Mouse (Mus musculus) ES-E14 (cell line): ENCODE measurements around the gene Zfp553. TPM values are rescaled to one million over a fixed set of nuclear protein-coding genes. Genes with fewer than 3 reads are reported as not detected.

Source experiments
- DNase-seq: peaks from one replicate; pipeline ENCODE4 v3.0.0-alpha.2; 2013; ENCODE audit warnings: low read depth, low spot score
- H3K27ac ChIP-seq: 2 replicates; pipeline ENCODE4 v1.5.1; 2012; ENCODE audit warnings: low read depth, mild to moderate bottlenecking, low read length, moderate library complexity, mixed read lengths; ENCODE audit not compliant: poor library complexity, insufficient read depth, severe bottlenecking
- H3K36me3 ChIP-seq: 2 replicates; pipeline ENCODE4 v1.6.1; 2012; ENCODE audit warnings: mild to moderate bottlenecking, low read length, moderate library complexity, mixed read lengths; ENCODE audit not compliant: control insufficient read depth, poor library complexity, insufficient read depth, severe bottlenecking
- H3K4me1 ChIP-seq, 2 experiments: fragments of 150-350 bp in 1 of 2; sonication (generic) in 1 of 2; 2 replicates each; pipeline ENCODE4 v1.6.1; 2012; ENCODE audit warnings: low read length in 2 of 2, mild to moderate bottlenecking in 1 of 2, mixed read lengths in 1 of 2; ENCODE audit not compliant: control insufficient read depth in 2 of 2, insufficient read depth in 2 of 2, poor library complexity in 1 of 2
- H3K4me3 ChIP-seq, 2 experiments: fragments of 150-350 bp in 1 of 2; sonication (generic) in 1 of 2; 2 replicates each; pipeline ENCODE4 v1.5.1; 2012; ENCODE audit warnings: low read length in 2 of 2, low read depth in 1 of 2, mild to moderate bottlenecking in 1 of 2, mixed read lengths in 1 of 2; ENCODE audit not compliant: insufficient read depth in 1 of 2, poor library complexity in 1 of 2, severe bottlenecking in 1 of 2
- H3K9ac ChIP-seq: 2 replicates; pipeline ENCODE4 v1.6.1; 2012; ENCODE audit warnings: low read depth, mild to moderate bottlenecking, low read length, mixed read lengths; ENCODE audit not compliant: poor library complexity, insufficient read depth, severe bottlenecking
- H3K9me3 ChIP-seq: fragments of 150-350 bp; sonication (generic); 2 replicates; pipeline ENCODE4 v1.6.1; 2012; ENCODE audit warnings: low read depth, mild to moderate bottlenecking, low read length; ENCODE audit not compliant: control insufficient read depth, insufficient read depth
- CHD2 ChIP-seq: IDR thresholded peaks from 2 replicates; pipeline ENCODE4 v1.6.1; 2014; ENCODE audit warnings: mild to moderate bottlenecking, low read depth, low read length, inconsistent platforms
- HCFC1 ChIP-seq: IDR thresholded peaks from 2 replicates; pipeline ENCODE4 v1.6.1; 2012; ENCODE audit warnings: low read length, inconsistent platforms, borderline replicate concordance; ENCODE audit not compliant: insufficient read depth
- MAFK ChIP-seq: IDR thresholded peaks from 2 replicates; pipeline ENCODE4 v1.6.1; 2014; ENCODE audit warnings: mild to moderate bottlenecking, low read depth, low read length, inconsistent platforms; ENCODE audit not compliant: insufficient read depth
- ZC3H11A ChIP-seq: IDR thresholded peaks from 2 replicates; pipeline ENCODE4 v1.6.1; 2012; ENCODE audit warnings: low read depth, mild to moderate bottlenecking, inconsistent platforms, low read length, borderline replicate concordance
- ZNF384 ChIP-seq: IDR thresholded peaks from 2 replicates; pipeline ENCODE4 v1.6.1; 2012; ENCODE audit warnings: low read depth, low read length, inconsistent platforms
- in situ Hi-C, 2 experiments: fragments of 600-800 bp; cut with MboI; formaldehyde crosslinking; loops; one replicate each; pipeline ENCODE4 v1.15.1; 2025; ENCODE audit warnings: low sequenced_read_pairs in 2 of 2, inconsistent platforms in 1 of 2; ENCODE audit not compliant: unreplicated experiment in 2 of 2
- total RNA-seq: library from RNA; depleted of rRNA; stranded (reverse); fragments of 300-350 nt; gene quantifications from 2 replicates; pipeline ENCODE4 v1.2.3, GENCODE M21; 2012

Zfp553 gene
- total RNA-seq, 1 experiment, result 55.2 TPM

DNA sequence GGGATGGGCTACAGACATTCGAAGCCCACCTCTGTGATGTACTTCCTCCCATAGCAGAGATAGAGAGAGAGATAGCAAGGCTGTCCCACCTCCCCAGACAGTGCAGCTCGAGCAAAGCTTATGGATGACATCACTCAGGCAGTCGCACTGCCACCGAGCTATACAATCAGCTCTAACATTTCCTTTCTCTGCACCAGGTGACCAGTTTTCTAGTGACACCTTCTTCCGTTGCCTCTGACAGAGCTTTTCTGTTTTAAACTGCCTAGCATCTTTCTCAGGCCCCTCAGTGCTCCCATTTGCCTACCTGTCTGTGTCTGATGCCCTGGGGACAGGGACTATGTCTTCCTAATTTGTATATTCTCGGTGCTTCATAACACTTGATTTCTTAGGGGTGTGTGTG lies 12.4 kb upstream of the Zfp553 start:
- H3K4me3 ChIP-seq, result no peak overlapping the region
- peaks cover 14 to 21% of the 10 kb centered on the region in 2 experiments for H3K4me1 ChIP-seq
- no peak overlapping the region for H3K9ac ChIP-seq
- in situ Hi-C loops, result no loop called here
- H3K36me3 ChIP-seq, result peaks cover 5% of the 10 kb centered on the region; the same call in 1 of the 2 replicates
- TF ChIP-seq MAFK (no peak), CHD2 (no peak), ZNF384 (no peak), HCFC1 (no peak), ZC3H11A (no peak)
- no peak overlapping the region for H3K27ac ChIP-seq
- H3K9me3 ChIP-seq, result no peaks in the 10 kb centered on the region
- no peak for DNase-seq

- no peak overlapping the region; a peak in 1 of 4 replicates for H3K4me3 ChIP-seq
- in situ Hi-C loops, result no loop called here
- peaks cover 10 to 20% of the 10 kb centered on the region in 2 experiments; a peak in 3 of 4 replicates for H3K4me1 ChIP-seq
- no peak for TF ChIP-seq CHD2
- no peak for TF ChIP-seq ZNF384
- DNase-seq, result no peak
- no peaks in the 10 kb centered on the region for H3K9me3 ChIP-seq
- peaks cover 2% of the 10 kb centered on the region; the same call in 1 of the 2 replicates for H3K36me3 ChIP-seq
- no peak overlapping the region for H3K9ac ChIP-seq
- peak overlapping the region; percentile 86 for H3K27ac ChIP-seq
Observed at GRCm38 (mm10) chr7:127223106-127223505, 9.8 kb upstream of the Zfp553 start.

GRCm38 (mm10) chr7:127223515-127224478 lies 9.1 kb upstream of the Zfp553 start:
- no peak overlapping the region; a peak in 2 of 4 replicates for H3K4me3 ChIP-seq
- H3K9ac ChIP-seq, result peak overlapping the region; percentile 57
- peaks cover 2% of the 10 kb centered on the region; the same call in 1 of the 2 replicates for H3K36me3 ChIP-seq
- H3K27ac ChIP-seq, result peak overlapping the region; percentile 86
- no peak for DNase-seq
- peaks cover 7 to 16% of the 10 kb centered on the region in 2 experiments; a peak in 3 of 4 replicates for H3K4me1 ChIP-seq
- in situ Hi-C loops, result no loop called here
- TF ChIP-seq HCFC1 (no peak), CHD2 (no peak), ZC3H11A (no peak), ZNF384 (0 out of 2 replicates have a peak, but pooled peaks have one; percentile 8), MAFK (peak; percentile 87)
- H3K9me3 ChIP-seq, result no peaks in the 10 kb centered on the region

DNA sequence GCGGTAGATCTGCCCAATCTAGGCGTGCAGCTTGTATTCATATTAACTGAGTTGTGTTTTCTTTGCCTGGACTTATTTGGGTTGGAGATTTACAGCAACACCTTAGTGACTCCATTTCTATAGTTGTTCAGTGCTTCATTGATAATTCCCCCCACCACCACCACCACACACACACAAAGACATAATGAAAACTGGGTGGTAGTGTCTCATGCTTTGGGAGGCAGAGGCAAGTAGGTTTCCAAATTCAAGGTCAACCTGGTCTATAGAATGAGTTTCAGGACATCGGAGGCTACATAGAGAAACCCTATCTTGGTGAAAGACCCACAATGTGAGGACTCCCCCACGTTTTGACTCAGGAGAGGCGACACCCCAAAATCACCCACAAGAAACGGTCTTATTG lies 8.2 kb upstream of the Zfp553 start:
- no peak for DNase-seq
- Histone ChIP-seq H3K4me1 (peaks cover 7 to 13% of the 10 kb centered on the region in 2 experiments; a peak in 3 of 4 replicates), H3K9me3 (no peaks in the 10 kb centered on the region), H3K27ac (peak overlapping the region; percentile 86), H3K4me3 (no peak overlapping the region; a peak in 1 of 4 replicates), H3K9ac (peak overlapping the region; percentile 14; the same call in 1 of the 2 replicates), H3K36me3 (peaks cover 2% of the 10 kb centered on the region; the same call in 1 of the 2 replicates)
- in situ Hi-C loops, result no loop called here
- no peak for TF ChIP-seq CHD2
